Mouse (Mus musculus): ENCODE results near the gene Xlr4c. TPM values are rescaled to one million over a fixed set of nuclear protein-coding genes. Genes with fewer than 3 reads are reported as not detected.
A peak's percentile ranks its signal among the peaks of the same experiment; 100 is the strongest.
"Not testable (repeated sequence)": the region's sequence is repeated elsewhere in the genome, so short reads cannot be mapped to it uniquely, and the experiment has no call there.

The Xlr4c gene
- total and polyA plus RNA-seq, 2 experiments from 2014 or later, result not detected

- H3K36me3 ChIP-seq (replicated peaks; ENCODE audit: control insufficient read depth, insufficient read depth, low read length), result no peaks in the 10 kb centered on the region
- peak within 1 kb of the TSS; percentile 83 for H3K4me2 ChIP-seq (ENCODE audit: low read depth, low read length)
- H3K27ac ChIP-seq (ENCODE audit: low read depth), result peak within 1 kb of the TSS; percentile 91
- no peaks in the 10 kb centered on the region for H3K4me1 ChIP-seq (ENCODE audit: control insufficient read depth, insufficient read depth)
- H3K27me3 ChIP-seq (ENCODE audit: control insufficient read depth, insufficient read depth, low read length), result no peaks in the 10 kb centered on the region
- peak; percentile 82 for DNase-seq (ENCODE audit: low spot score)
- no peaks in the 10 kb centered on the region for H3K9me3 ChIP-seq (replicated peaks; ENCODE audit: control insufficient read depth, low read length)
- TF ChIP-seq EP300 (IDR thresholded peaks at IDR 0.05; ENCODE audit: low read depth) (no peak), CTCF (IDR thresholded peaks at IDR 0.05; ENCODE audit: low read depth) (no peak)
- WGBS, result 15% methylated on average over 36 of the region's 39 CpGs
- ATAC-seq (ENCODE audit: insufficient read depth, low read depth), result peak; percentile 95
- peak within 1 kb of the TSS; percentile 73 for H3K4me3 ChIP-seq (ENCODE audit: low read depth, low read length)
- H3K9ac ChIP-seq (replicated peaks; ENCODE audit: low read depth, low read length), result peak within 1 kb of the TSS; percentile 65
Observed at GRCm38 (mm10) chrX:73227914-73228605, 14.9 kb downstream of the Xlr4c start, which contains the start of gene F8a. Gene F8a (plus strand): TSS chrX:73228291.

GRCm38 (mm10) chrX:73225365-73225764 lies 17.6 kb downstream of the Xlr4c start:
- Histone ChIP-seq H3K4me3 (ENCODE audit: low read depth, low read length) (no peak overlapping the region), H3K36me3 (replicated peaks; ENCODE audit: control insufficient read depth, insufficient read depth, low read length) (no peaks in the 10 kb centered on the region), H3K9me3 (replicated peaks; ENCODE audit: control insufficient read depth, low read length) (no peaks in the 10 kb centered on the region), H3K27ac (ENCODE audit: low read depth) (no peak overlapping the region), H3K27me3 (ENCODE audit: control insufficient read depth, insufficient read depth, low read length) (no peaks in the 10 kb centered on the region), H3K4me2 (ENCODE audit: low read depth, low read length) (no peak overlapping the region), H3K9ac (replicated peaks; ENCODE audit: low read depth, low read length) (no peak overlapping the region), H3K4me1 (ENCODE audit: control insufficient read depth, insufficient read depth) (no peaks in the 10 kb centered on the region)
- 56% methylated on average over 1 of the region's 1 CpGs for WGBS
- TF ChIP-seq EP300 (IDR thresholded peaks at IDR 0.05; ENCODE audit: low read depth), result no peak
- TF ChIP-seq CTCF (IDR thresholded peaks at IDR 0.05; ENCODE audit: low read depth), result no peak
- ATAC-seq (ENCODE audit: insufficient read depth, low read depth) (no peak), DNase-seq (ENCODE audit: low spot score) (no peak)

- H3K4me2 ChIP-seq (ENCODE audit: low read depth, low read length); H3K9me3 ChIP-seq (replicated peaks; ENCODE audit: control insufficient read depth, low read length); H3K4me1 ChIP-seq (ENCODE audit: control insufficient read depth, insufficient read depth); H3K4me3 ChIP-seq (ENCODE audit: low read depth, low read length); H3K9ac ChIP-seq (replicated peaks; ENCODE audit: low read depth, low read length); DNase-seq (ENCODE audit: low spot score); H3K27me3 ChIP-seq (ENCODE audit: control insufficient read depth, insufficient read depth, low read length); H3K36me3 ChIP-seq (replicated peaks; ENCODE audit: control insufficient read depth, insufficient read depth, low read length); H3K27ac ChIP-seq (ENCODE audit: low read depth); ATAC-seq (ENCODE audit: insufficient read depth, low read depth): not testable (repeated sequence)
- WGBS, result 67% methylated on average over 11 of the region's 19 CpGs
Observed at GRCm38 (mm10) chrX:73213819-73214564, 28.9 kb downstream of the Xlr4c start, which contains the start of gene Xlr4b. Gene Xlr4b (plus strand): TSS chrX:73214333.

DNA sequence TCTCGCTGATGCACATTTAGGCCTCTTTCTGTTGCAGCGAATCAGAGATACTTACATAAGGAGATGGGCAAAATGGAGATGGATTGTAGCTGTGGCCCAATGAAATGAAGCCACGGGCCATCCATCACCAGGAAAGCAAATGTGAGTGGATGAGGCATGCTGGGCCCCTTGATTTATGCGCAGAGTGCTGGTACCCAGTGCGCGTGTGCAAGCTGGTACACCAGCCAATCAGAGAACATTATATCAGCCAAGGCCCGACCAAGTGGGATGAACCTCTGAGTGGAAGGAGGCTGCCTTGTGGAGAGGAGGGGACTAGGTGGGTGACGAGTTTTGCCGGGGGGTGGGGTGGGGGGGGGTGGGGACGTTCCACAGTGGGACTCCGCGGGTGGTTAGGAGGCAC lies 51.0 kb downstream of the Xlr4c start, which contains the start of gene Xlr3b:
Gene Xlr3b (plus strand): TSS at position 274 of the 400 bp plus-strand sequence.
- peak; percentile 5 for DNase-seq (ENCODE audit: low spot score)
- ATAC-seq (ENCODE audit: insufficient read depth, low read depth), result not testable (repeated sequence)

More for the DNA sequence above, 51.0 kb downstream of the Xlr4c start, which contains the start of gene Xlr3b:
- not testable (repeated sequence) for H3K4me1 ChIP-seq (ENCODE audit: control insufficient read depth, insufficient read depth); H3K27ac ChIP-seq (ENCODE audit: low read depth); H3K27me3 ChIP-seq (ENCODE audit: control insufficient read depth, insufficient read depth, low read length); H3K4me2 ChIP-seq (ENCODE audit: low read depth, low read length); H3K9me3 ChIP-seq (replicated peaks; ENCODE audit: control insufficient read depth, low read length); H3K4me3 ChIP-seq (ENCODE audit: low read depth, low read length); H3K36me3 ChIP-seq (replicated peaks; ENCODE audit: control insufficient read depth, insufficient read depth, low read length); H3K9ac ChIP-seq (replicated peaks; ENCODE audit: low read depth, low read length)
- 75% methylated on average over 12 of the region's 12 CpGs for WGBS

Other genes starting within 250 kb of the Xlr4c start
- gene Pnma5, start 206.0 kb downstream of the Xlr4c start, total RNA-seq (2014; rRNA removed; ENCODE audit: low replicate concordance), result not detected in 2 replicates
- not detected in 2 replicates for gene Pnma5, start 206.0 kb downstream of the Xlr4c start, polyA plus RNA-seq (2015; fragmentation: Nextera tagmentation; extraction: Ambion mirVana)
- not detected in 2 replicates for gene Pnma3, start 178.3 kb downstream of the Xlr4c start, total RNA-seq (2014; rRNA removed; ENCODE audit: low replicate concordance)
- gene Pnma3, start 178.3 kb downstream of the Xlr4c start, polyA plus RNA-seq (2015; fragmentation: Nextera tagmentation; extraction: Ambion mirVana), result not detected in 2 replicates
- 0.23 TPM in 1 of 2 replicates, not detected in the other for gene Xlr4a, start 160.7 kb downstream of the Xlr4c start, total RNA-seq (2014; rRNA removed; ENCODE audit: low replicate concordance)
- 2.2 TPM in 1 of 2 replicates, not detected in the other for gene Xlr4a, start 160.7 kb downstream of the Xlr4c start, polyA plus RNA-seq (2015; fragmentation: Nextera tagmentation; extraction: Ambion mirVana)
- gene Xlr3a, start 146.0 kb downstream of the Xlr4c start, total RNA-seq (2014; rRNA removed; ENCODE audit: low replicate concordance), result 9.2 TPM in 1 of 2 replicates, not detected in the other
- 0.34 and 2.3 TPM in 2 replicates for gene Xlr3a, start 146.0 kb downstream of the Xlr4c start, polyA plus RNA-seq (2015; fragmentation: Nextera tagmentation; extraction: Ambion mirVana)
- gene Gm14685, start 126.1 kb downstream of the Xlr4c start, total RNA-seq (2014; rRNA removed; ENCODE audit: low replicate concordance), result not detected in 2 replicates
- not detected in 2 replicates for gene Gm14685, start 126.1 kb downstream of the Xlr4c start, polyA plus RNA-seq (2015; fragmentation: Nextera tagmentation; extraction: Ambion mirVana)
- gene Xlr5b, start 94.3 kb downstream of the Xlr4c start, total RNA-seq (2014; rRNA removed; ENCODE audit: low replicate concordance), result not detected in 2 replicates
- gene Xlr5b, start 94.3 kb downstream of the Xlr4c start, polyA plus RNA-seq (2015; fragmentation: Nextera tagmentation; extraction: Ambion mirVana), result not detected in 2 replicates
- gene DXBay18, start 93.7 kb downstream of the Xlr4c start, total RNA-seq (2014; rRNA removed; ENCODE audit: low replicate concordance), result not detected in 2 replicates
- not detected in 2 replicates for gene DXBay18, start 93.7 kb downstream of the Xlr4c start, polyA plus RNA-seq (2015; fragmentation: Nextera tagmentation; extraction: Ambion mirVana)
- gene Spin2d, start 66.1 kb downstream of the Xlr4c start, total RNA-seq (2014; rRNA removed; ENCODE audit: low replicate concordance), result not detected in 2 replicates
- gene Spin2d, start 66.1 kb downstream of the Xlr4c start, polyA plus RNA-seq (2015; fragmentation: Nextera tagmentation; extraction: Ambion mirVana), result not detected in 2 replicates
- 2.3 TPM in 1 of 2 replicates, not detected in the other for gene Xlr3b, start 50.9 kb downstream of the Xlr4c start, total RNA-seq (2014; rRNA removed; ENCODE audit: low replicate concordance)
- 1.0 and 4.1 TPM in 2 replicates for gene Xlr3b, start 50.9 kb downstream of the Xlr4c start, polyA plus RNA-seq (2015; fragmentation: Nextera tagmentation; extraction: Ambion mirVana)
- not detected in 2 replicates for gene Xlr4b, start 28.8 kb downstream of the Xlr4c start, total RNA-seq (2014; rRNA removed; ENCODE audit: low replicate concordance)
- gene Xlr4b, start 28.8 kb downstream of the Xlr4c start, polyA plus RNA-seq (2015; fragmentation: Nextera tagmentation; extraction: Ambion mirVana), result 0.90 TPM in 1 of 2 replicates, not detected in the other
- 16.0 and 20.7 TPM in 2 replicates for gene F8a, start 14.8 kb downstream of the Xlr4c start, total RNA-seq (2014; rRNA removed; ENCODE audit: low replicate concordance)
- gene F8a, start 14.8 kb downstream of the Xlr4c start, polyA plus RNA-seq (2015; fragmentation: Nextera tagmentation; extraction: Ambion mirVana), result 12.3 and 12.4 TPM in 2 replicates
- not detected in 2 replicates for gene Xlr3c, start 22.3 kb upstream of the Xlr4c start, total RNA-seq (2014; rRNA removed; ENCODE audit: low replicate concordance)
- gene Xlr3c, start 22.3 kb upstream of the Xlr4c start, polyA plus RNA-seq (2015; fragmentation: Nextera tagmentation; extraction: Ambion mirVana), result not detected in 2 replicates
- gene Xlr5a, start 49.8 kb upstream of the Xlr4c start, total RNA-seq (2014; rRNA removed; ENCODE audit: low replicate concordance), result not detected in 2 replicates
- not detected in 2 replicates for gene Xlr5a, start 49.8 kb upstream of the Xlr4c start, polyA plus RNA-seq (2015; fragmentation: Nextera tagmentation; extraction: Ambion mirVana)
- gene Xlr5c, start 49.8 kb upstream of the Xlr4c start, total RNA-seq (2014; rRNA removed; ENCODE audit: low replicate concordance), result not detected in 2 replicates
- gene Xlr5c, start 49.8 kb upstream of the Xlr4c start, polyA plus RNA-seq (2015; fragmentation: Nextera tagmentation; extraction: Ambion mirVana), result not detected in 2 replicates
- gene Gm45015, start 93.7 kb upstream of the Xlr4c start, total RNA-seq (2014; rRNA removed; ENCODE audit: low replicate concordance), result not detected in 2 replicates
- not detected in 2 replicates for gene Gm45015, start 93.7 kb upstream of the Xlr4c start, polyA plus RNA-seq (2015; fragmentation: Nextera tagmentation; extraction: Ambion mirVana)
- 25.4 and 28.8 TPM in 2 replicates for gene Zfp275, start 99.5 kb upstream of the Xlr4c start, total RNA-seq (2014; rRNA removed; ENCODE audit: low replicate concordance)
- 3.2 and 3.3 TPM in 2 replicates for gene Zfp275, start 99.5 kb upstream of the Xlr4c start, polyA plus RNA-seq (2015; fragmentation: Nextera tagmentation; extraction: Ambion mirVana)
- gene Gm18336, start 155.6 kb upstream of the Xlr4c start, total RNA-seq (2014; rRNA removed; ENCODE audit: low replicate concordance), result not detected in 2 replicates
- not detected in 2 replicates for gene Gm18336, start 155.6 kb upstream of the Xlr4c start, polyA plus RNA-seq (2015; fragmentation: Nextera tagmentation; extraction: Ambion mirVana)
- 0.76 TPM in 1 of 2 replicates, not detected in the other for gene Zfp92, start 168.0 kb upstream of the Xlr4c start, total RNA-seq (2014; rRNA removed; ENCODE audit: low replicate concordance)
- gene Zfp92, start 168.0 kb upstream of the Xlr4c start, polyA plus RNA-seq (2015; fragmentation: Nextera tagmentation; extraction: Ambion mirVana), result not detected in 2 replicates
- gene Trex2, start 192.2 kb upstream of the Xlr4c start, total RNA-seq (2014; rRNA removed; ENCODE audit: low replicate concordance), result not detected in 2 replicates
- not detected in 2 replicates for gene Trex2, start 192.2 kb upstream of the Xlr4c start, polyA plus RNA-seq (2015; fragmentation: Nextera tagmentation; extraction: Ambion mirVana)
- 15.6 and 23.2 TPM in 2 replicates for gene Haus7, start 215.9 kb upstream of the Xlr4c start, total RNA-seq (2014; rRNA removed; ENCODE audit: low replicate concordance)
- gene Haus7, start 215.9 kb upstream of the Xlr4c start, polyA plus RNA-seq (2015; fragmentation: Nextera tagmentation; extraction: Ambion mirVana), result 33.3 and 34.7 TPM in 2 replicates
- 198 and 304 TPM in 2 replicates for gene Bgn, start 240.5 kb upstream of the Xlr4c start, total RNA-seq (2014; rRNA removed; ENCODE audit: low replicate concordance)
- 61.6 and 64.1 TPM in 2 replicates for gene Bgn, start 240.5 kb upstream of the Xlr4c start, polyA plus RNA-seq (2015; fragmentation: Nextera tagmentation; extraction: Ambion mirVana)